Mouse (Mus musculus) left cerebral cortex, adult 9 months (tissue): ENCODE data around the gene Erc2.

ENCODE experiments used
- DNase-seq, 2 experiments: peaks; one replicate each; pipeline ENCODE4 v3.0.0; 2022; ENCODE audit warnings: low spot score in 2 of 2

Gene Erc2

DNA sequence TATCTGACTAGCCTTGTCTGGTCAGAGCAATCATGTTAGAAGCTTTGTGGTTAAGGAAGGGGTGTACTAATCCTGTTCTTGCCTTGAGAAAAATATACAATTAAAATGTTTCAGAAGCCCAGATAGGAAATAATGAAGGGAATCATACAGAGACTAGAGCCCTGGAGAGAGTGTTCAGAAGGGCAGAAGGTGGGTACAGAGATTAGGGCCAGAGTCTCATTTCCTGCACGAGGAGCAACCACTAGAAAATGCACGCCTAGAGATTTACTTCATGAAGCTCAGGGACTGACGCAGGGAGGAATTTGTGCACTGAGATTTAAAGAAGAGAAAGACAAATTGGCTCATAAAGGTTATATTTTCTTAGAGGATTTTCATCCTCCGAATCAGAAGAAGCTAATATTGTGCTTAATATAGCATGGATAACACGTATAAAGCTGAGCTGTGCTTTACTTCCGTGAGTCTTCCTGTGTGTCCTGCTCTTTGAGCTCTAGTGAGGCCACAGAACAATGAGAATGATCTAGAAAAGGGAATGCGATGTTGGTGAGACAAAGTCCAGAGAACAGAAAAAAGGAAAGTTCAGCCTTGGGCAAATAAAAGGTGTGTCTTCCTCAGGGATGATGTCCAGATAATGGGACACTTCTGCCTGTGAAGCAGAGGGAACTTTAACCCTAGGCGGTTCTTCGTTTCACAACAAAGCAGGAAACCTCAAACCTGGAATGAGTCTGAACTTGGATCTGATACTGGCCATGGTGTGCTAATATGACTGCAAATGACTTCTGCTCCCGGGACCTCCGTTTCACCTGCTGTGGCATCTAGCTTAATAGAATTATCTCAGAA lies 45.0 kb downstream of the Erc2 start:
- no peak for DNase-seq

- no peak for DNase-seq
Measured at GRCm38 (mm10) chr14:27668151-27668550, 45.9 kb downstream of the Erc2 start.

DNA sequence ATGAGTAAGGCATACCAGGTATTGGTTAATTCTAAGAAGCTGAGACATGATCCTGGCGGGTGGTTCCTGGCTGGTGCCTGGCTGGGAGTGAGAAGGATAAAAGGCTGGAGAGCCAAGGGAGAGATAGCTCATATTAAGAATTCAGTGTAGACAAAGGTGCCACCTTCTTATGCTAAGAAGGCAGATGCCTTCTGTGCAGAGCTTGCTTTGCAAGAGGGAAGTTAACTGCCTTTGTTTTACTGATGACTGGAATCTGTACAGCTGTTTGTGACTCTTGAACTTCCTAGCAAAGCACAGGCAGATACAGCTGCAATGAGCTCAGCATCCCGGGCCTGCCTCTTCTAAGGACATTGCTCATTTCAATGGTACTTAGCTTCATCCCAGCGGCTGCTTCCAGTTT lies 47.7 kb downstream of the Erc2 start:
- no peak for DNase-seq

- DNase-seq: peak in 1 of 2 experiments; percentile 40
Measured at GRCm38 (mm10) chr14:27672761-27673160, 50.5 kb downstream of the Erc2 start.

DNA sequence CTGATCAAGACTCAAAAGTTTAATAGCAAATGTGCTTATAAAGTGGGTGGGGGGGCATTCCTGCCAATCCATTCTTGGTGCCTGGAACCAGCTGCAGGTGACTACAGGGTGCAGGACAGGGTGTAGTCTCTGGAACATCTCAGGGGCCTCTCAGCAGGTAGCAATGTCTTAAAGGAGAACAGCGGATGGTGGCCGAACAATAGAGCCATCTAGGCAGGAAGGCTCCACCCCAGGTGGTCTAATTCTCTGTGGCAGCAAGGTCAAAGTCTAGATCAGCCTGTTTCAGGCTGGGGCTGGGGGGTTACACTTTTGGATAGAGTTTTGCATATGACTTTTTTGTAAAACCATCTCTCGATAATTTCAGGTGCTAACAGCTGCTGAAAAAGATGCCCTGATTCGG lies 51.9 kb downstream of the Erc2 start:
- DNase-seq: no peak

DNA sequence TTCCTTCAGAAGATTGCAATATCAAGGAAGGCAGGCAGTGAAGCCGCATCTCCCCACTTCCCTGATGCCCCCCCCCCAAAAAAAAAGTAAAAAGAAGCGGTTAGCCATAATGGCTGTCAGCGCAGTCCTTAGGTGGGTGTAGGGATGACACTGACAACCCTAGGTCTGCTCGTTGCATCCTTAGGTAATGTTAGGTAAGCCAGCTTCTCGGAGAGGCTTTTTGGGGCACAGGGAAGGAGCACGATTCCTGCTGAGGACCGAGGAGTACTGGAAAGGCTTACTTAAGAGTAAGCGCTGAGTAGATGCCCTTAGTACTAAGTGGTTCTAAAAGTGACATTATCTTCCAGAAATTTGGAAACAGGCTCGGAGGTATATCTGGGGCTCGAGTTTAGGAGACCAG lies 52.3 kb downstream of the Erc2 start:
- no peak for DNase-seq

DNA sequence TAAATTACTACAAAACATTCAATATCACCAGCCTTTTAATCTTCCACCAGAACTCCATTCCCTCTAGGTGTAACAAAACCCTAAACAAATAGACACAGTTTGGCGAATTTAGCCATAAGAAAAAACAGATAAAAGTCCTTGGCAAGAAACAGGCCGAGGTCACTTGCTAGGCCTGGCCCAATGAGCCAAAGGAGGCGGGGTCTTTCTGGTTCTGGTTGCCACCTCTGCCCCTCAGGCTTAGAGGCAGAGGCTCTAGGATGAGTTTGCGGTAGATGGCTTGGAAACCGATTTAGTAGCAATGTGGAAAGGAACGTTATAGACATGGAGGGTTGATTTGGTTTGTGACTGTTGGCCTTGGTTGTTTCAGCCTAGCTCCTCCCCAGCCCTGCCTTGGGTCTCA lies 52.8 kb downstream of the Erc2 start:
- DNase-seq: no peak

DNA sequence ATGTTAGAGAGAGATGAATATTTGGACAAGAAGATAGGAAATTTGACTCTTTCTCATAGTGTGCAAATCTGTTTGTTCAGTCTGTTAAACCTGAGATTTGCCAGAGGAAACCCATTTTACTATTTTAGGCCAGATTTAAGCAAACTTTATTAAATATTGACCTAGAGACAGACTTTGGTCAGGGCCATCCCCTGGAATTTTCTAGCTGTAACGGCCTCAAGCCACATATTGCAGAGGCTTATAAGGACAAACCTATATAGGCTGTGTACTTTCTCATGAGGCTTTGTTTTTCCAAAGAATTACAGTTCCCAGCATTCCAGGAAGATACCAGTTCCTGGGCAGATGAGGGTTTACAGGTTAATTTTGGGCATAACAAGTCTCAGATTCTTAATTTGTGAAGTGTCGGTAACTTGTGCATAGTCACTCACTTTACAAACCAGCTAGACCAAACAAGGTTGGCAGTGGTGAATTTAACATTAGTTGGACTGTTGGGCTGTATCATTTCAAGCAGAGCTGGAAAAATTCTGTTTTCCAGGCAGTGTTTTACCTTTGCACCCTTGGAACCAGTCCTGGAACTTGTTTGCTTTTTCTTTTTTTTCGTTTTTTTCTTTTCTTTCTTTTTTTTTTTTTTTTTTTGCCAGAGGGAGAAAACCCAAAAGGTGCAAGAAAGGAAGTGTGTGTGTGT lies 60.3 kb downstream of the Erc2 start:
- no peak for DNase-seq

- no peak for DNase-seq
Measured at GRCm38 (mm10) chr14:27695781-27696180, 73.6 kb downstream of the Erc2 start.

DNA sequence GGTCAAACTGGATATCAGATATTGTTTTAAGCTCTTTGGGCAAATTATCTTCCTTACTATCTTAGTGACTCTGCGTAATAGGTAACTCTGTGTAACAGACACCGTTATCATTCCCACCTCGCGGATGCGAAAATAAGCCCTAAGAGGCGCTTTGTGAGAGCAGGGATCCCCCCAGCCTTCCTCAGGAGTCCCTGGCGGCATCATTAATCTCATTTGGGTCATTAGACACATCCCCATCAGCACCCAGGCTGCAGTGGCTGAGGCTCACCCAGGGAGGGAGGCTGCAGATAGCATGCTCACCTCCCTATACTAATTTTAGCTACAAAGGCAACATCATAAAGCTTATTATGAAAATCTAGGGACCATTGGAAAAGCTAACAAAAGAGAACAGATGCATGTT lies 95.1 kb downstream of the Erc2 start:
- DNase-seq: no peak

DNA sequence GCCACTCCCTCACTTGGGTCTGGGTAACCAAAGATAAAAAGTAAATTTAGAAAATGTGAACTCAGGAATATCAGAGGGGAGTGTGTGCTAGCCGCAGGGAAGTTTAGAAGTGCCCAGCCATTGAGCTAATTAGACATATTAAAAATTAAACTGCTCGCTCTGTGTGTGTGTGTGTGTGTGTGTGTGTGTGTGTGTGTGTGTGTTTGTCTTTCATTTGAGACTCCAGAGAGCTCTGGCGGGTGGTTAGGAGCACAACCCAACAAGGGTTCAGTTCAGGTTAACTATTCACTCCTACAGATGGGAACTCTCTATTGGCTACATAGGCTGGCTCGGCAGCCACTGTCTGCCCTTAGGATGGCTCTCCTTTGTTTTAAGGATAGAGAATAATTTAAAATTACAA lies 97.4 kb downstream of the Erc2 start:
- no peak for DNase-seq

DNA sequence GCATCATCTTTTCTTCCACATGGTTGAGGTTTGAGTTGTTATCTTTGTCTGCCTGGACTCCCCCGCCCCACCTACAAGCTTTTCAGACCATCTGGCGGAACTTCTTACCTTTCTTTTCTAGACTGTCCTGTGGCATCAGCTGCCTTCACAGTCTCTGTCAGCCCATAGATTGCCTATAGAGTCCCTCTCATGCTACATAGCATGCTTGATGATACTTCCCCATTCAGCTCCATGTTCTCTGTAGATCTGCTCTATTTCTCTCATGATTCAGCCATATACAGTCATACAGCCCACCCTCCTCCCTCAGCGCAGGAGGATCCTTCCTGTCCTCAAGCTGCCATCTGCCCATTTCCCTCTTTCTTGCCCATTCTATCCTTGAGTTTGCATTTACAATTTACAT lies 98.7 kb downstream of the Erc2 start:
- peak in 1 of 2 experiments; percentile 50 for DNase-seq

DNA sequence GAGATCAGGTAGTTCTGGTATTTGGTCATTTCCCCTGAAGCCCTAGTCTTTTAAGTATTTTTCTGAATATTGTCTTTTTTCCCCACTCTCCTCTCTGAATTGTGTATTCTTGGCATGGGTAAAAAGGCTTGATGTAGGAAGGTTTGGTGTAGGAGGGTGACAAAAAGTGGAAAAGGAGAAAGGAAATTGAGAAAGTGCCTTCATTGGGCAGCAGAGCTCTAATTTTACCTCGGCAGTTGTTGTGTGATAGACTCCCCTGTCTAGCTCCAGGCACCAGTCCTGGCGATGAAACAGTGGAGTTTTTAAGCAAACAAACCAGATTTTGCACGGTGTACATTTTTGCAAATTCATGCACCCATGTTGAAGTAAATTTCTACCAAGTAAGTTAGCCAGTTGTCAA lies 99.5 kb downstream of the Erc2 start:
- DNase-seq: peak in 1 of 2 experiments; percentile 58

DNA sequence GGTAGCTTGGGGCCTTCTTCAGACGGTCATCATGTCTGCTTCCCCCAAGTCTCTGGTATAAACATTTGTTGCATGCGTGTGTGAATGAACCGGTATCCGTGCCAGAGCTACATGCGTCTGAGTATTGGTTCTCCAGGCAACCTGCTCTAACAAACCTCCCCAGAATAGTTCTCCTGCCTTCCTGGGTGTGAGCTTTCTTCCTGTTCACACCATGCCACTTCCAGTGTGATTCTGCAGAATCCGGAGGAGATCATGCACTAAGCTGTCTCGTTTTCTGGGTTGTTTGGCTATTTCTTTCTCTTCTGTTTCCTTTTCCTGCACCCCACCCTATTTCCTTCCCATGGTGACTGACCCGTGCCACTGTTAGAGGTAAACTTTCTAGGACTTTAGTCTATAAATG lies 105.3 kb downstream of the Erc2 start:
- DNase-seq: no peak

GRCm38 (mm10) chr14:27731086-27731485 lies 108.9 kb downstream of the Erc2 start:
- DNase-seq: no peak

DNA sequence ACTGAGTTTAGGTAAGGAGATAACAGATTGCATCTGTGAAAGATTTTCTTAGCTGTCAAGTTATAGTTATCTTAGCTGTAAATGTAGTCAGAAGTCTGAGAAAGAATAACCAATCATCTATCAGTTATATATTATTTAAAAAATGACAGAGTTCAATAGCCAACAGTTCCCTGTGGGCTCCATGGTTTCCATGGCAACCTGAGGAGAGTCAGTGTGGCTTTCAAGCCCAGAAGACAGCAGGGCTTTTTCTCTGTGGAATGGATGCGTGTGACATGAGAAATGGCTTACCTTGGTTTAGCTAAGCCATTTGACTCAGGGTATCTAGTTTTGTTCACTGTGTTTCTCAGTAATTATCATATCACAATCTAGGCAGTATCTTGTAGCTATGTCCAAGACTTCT lies 117.2 kb downstream of the Erc2 start:
- DNase-seq: no peak

GRCm38 (mm10) chr14:27741248-27741916 lies 119.2 kb downstream of the Erc2 start:
- DNase-seq: peak in 1 of 2 experiments; percentile 82

DNA sequence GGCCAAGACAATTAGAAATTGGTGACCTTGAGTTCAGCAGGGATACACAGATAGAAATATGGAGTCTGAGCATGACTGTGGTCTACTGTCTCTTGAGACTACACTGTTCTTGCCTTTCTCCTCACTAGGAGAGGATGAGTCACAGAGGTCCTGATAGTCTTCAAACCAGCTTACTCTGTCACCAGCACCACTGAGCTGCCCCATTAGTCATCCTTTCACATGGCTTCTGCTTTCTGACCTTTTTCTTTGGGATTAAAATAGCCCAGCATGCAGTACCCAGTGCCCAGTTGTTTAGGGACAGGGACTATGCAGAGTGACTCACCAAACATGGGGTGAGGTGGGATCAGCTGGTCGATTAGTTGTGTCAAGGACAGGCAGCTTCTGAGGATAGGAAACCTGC lies 132.1 kb downstream of the Erc2 start:
- no peak for DNase-seq

DNA sequence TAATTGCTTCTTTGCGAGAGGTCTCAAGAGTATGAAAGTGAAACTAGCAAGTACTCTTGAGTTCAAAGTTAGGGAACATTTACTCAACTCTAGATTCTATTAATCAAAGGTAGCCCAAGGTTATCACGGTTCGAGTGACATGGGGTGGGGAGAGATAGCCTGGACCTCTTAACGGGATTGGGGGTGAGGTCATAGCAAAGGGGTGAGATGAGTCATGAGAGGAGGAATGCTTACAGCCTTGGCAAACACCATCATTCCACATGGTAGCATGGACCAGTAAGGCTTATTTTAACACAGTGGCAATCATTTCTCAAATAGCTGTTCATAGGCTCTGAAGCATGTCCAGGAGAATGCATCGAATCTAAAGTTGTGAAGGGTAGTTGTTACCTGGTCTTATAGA lies 134.7 kb downstream of the Erc2 start:
- DNase-seq: no peak

- peak in 1 of 2 experiments; percentile 38 for DNase-seq
Measured at GRCm38 (mm10) chr14:27758230-27758629, 136.0 kb downstream of the Erc2 start.

GRCm38 (mm10) chr14:27759069-27759628 lies 136.9 kb downstream of the Erc2 start:
- DNase-seq: no peak

- no peak for DNase-seq
Measured at GRCm38 (mm10) chr14:27759982-27760381, 137.8 kb downstream of the Erc2 start.
